Mouse (Mus musculus): ENCODE measurements around the gene Dennd1b. TPM values are rescaled to one million over a fixed set of nuclear protein-coding genes. Genes with fewer than 3 reads are reported as not detected.

The Dennd1b gene
- polyA plus RNA-seq, 1 experiment from 2014 or later: 3.5 TPM

DNA sequence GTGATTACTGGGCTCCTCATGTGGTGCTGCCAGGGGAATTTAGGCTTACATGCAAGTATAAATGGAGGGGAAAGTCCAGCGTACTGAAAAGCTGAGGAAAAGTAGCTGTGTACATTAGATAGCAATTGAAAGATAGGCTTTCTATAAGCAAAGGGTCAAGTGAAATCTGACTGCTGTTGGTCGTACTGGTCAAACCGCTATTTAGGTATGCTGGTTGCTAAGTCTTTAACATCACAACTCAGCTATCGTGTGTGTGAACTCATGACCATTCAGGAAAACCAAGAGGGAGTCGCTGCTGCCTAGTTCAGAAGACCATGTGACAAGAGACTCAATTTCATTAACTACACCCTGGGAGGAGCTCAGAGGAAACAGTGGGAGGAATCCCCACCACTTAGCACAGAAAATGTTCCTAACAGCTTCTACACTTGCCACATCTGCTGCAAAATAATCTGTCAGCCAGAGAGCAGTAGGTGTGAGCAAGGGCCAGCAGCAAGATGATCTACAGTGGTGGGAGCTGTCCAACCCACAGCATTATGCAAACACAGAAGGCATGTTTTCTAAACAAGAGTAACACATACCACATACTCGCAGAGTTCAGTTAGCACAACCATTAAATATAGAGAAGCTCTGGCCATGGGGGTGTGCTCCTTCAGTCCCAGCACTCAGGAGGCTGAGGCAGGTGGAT lies 25.4 kb upstream of the Dennd1b start:
- H3K4me2 ChIP-seq: no peak overlapping the region

DNA sequence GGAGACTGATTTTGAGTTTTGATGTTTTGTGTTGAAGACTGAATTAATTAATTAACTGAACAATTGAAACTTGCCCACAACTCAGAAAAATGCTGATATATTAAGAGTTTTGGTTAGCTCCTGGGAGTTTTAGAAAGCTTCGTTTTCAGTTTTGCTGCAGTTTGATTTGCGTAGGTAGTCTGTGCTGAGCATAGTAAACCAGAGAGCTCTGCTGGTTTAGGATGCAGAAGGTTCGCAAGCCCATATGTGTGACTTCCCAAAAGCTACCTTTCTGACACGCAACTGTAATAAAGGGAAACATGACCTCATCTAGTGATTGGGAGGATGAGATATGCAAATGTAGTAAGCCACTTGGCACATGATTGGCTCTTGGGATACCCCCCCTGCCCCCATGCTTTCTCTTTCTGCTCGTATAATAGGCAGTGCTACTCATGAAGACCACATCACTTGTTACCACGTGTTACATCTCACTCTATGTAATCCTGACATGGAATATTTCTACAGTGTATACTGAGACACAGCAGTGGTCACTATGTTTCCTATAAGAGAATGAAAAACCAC lies 23.6 kb upstream of the Dennd1b start:
- WGBS (ENCODE audit: insufficient replicate concordance): 52% methylated on average over 6 of the region's 6 CpGs
- ATAC-seq (ENCODE audit: low read depth): no peak; the same call in 1 of the 2 replicates
- no peaks in the 10 kb centered on the region for H3K9me3 ChIP-seq (replicated peaks)
- H3K27me3 ChIP-seq: no peaks in the 10 kb centered on the region
- H3K4me1 ChIP-seq (replicated peaks): no peaks in the 10 kb centered on the region
- H3K9ac ChIP-seq: no peak overlapping the region
- no peak overlapping the region for H3K4me3 ChIP-seq (replicated peaks)
- H3K27ac ChIP-seq: no peak overlapping the region
- DNase-seq: no peak
- H3K4me2 ChIP-seq: no peak overlapping the region
- no peaks in the 10 kb centered on the region for H3K36me3 ChIP-seq

More for the DNA sequence above, 25.4 kb upstream of the Dennd1b start:
- H3K4me1 ChIP-seq (replicated peaks): no peaks in the 10 kb centered on the region
- H3K9ac ChIP-seq: no peak overlapping the region
- ATAC-seq (ENCODE audit: low read depth) (no peak), DNase-seq (no peak)
- H3K27ac ChIP-seq: no peak overlapping the region
- H3K4me3 ChIP-seq (replicated peaks): no peak overlapping the region
- H3K36me3 ChIP-seq: no peaks in the 10 kb centered on the region
- no peaks in the 10 kb centered on the region for H3K9me3 ChIP-seq (replicated peaks)
- 60% methylated on average over 6 of the region's 6 CpGs for WGBS (ENCODE audit: insufficient replicate concordance)
- no peaks in the 10 kb centered on the region for H3K27me3 ChIP-seq

DNA sequence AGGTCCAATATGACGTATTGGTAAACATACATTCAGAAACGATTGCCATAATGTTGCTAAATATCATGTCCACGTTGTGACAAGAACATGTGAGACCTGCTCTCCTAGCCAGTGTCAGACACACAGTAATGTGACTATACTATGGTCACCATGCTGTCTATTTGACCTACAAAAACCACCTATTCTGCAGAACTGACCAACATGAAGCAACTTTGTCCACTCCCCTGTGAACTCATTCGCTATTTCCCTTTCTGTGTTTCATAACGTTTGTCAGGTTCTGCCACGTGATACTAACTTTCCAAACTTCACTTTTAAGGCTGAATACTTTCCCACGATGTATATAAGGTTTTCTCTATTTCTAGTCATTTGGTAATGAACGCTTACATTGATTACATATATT lies 22.8 kb upstream of the Dennd1b start:
- Histone ChIP-seq H3K4me2 (no peak overlapping the region), H3K4me1 (replicated peaks) (no peaks in the 10 kb centered on the region), H3K4me3 (replicated peaks) (no peak overlapping the region), H3K36me3 (no peaks in the 10 kb centered on the region), H3K27ac (no peak overlapping the region), H3K27me3 (no peaks in the 10 kb centered on the region), H3K9me3 (replicated peaks) (no peaks in the 10 kb centered on the region), H3K9ac (no peak overlapping the region)
- DNase-seq: no peak
- 64% methylated on average over 8 of the region's 8 CpGs for WGBS (ENCODE audit: insufficient replicate concordance)
- no peak for ATAC-seq (ENCODE audit: low read depth)

DNA sequence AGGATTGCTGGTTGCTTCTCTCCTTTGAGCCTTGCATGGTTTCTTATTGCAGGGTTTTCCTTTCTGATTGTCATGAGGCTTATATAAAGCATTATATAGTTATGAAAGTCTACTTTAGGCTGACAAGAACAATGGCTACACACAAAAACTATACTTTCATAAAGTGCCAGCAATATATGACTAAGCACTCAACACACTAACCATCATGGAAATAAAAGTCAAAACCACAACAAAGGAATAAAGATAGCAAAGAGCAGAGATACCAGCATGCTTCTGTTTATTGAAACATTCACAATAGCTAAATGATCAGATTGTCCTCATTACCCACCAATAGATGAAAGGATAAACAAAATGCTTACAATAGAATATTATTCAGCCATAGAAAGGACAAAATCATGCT lies 11.1 kb upstream of the Dennd1b start:
- H3K36me3 ChIP-seq: no peaks in the 10 kb centered on the region
- DNase-seq: no peak
- no peak overlapping the region for H3K27ac ChIP-seq
- no peak overlapping the region for H3K9ac ChIP-seq
- no peaks in the 10 kb centered on the region for H3K27me3 ChIP-seq
- H3K4me1 ChIP-seq (replicated peaks): no peaks in the 10 kb centered on the region
- H3K4me3 ChIP-seq (replicated peaks): no peak overlapping the region
- H3K4me2 ChIP-seq: no peak overlapping the region
- no peak for ATAC-seq (ENCODE audit: low read depth)
- no peaks in the 10 kb centered on the region for H3K9me3 ChIP-seq (replicated peaks)

DNA sequence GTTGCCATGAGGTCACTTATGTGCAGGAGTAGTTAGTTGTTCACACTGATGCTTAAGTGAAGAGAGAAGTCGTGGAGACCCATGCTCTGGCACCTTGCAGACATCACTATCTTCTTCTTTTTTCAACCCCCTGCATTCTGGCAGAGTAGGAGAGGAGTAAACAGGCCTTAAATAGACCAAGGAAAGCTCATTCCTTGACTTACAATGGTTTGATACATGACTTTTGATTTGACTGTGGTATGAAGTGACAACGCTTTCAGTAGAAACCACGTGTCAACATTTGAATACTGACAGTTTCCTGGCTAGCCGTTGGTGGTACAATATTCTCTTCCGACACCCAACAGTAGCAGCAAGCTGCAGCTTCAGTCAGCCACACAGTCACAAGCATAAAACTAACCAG lies 8.3 kb upstream of the Dennd1b start:
- H3K27me3 ChIP-seq: no peaks in the 10 kb centered on the region
- DNase-seq (no peak), ATAC-seq (ENCODE audit: low read depth) (no peak)
- no peak overlapping the region for H3K4me3 ChIP-seq (replicated peaks)
- no peaks in the 10 kb centered on the region for H3K9me3 ChIP-seq (replicated peaks)
- WGBS (ENCODE audit: insufficient replicate concordance): 47% methylated on average over 5 of the region's 5 CpGs
- H3K4me1 ChIP-seq (replicated peaks): peaks cover 3% of the 10 kb centered on the region; the same call in 1 of the 2 replicates
- no peaks in the 10 kb centered on the region for H3K36me3 ChIP-seq
- H3K4me2 ChIP-seq: no peak overlapping the region
- H3K9ac ChIP-seq: no peak overlapping the region
- no peak overlapping the region for H3K27ac ChIP-seq

DNA sequence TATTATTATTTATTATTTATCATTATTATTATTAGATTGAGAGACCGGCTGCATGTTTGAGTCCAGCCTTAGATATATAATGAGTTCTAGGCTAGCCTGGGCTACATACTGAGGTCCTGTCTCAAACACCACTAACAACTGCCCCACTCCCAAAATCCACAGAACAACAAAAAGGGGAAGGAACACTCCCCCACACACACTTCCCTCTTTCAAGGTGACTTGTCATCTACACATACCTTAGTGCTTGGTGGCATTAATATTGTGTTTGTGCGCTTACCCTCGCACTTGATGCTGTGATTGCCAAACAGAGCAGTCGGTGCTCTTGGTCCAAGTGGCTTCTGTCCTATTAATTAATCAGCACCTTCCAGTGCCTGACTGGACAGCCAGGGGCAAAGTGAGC lies 7.8 kb upstream of the Dennd1b start:
- H3K4me2 ChIP-seq: no peak overlapping the region
- H3K27me3 ChIP-seq: no peaks in the 10 kb centered on the region
- DNase-seq (no peak), ATAC-seq (ENCODE audit: low read depth) (no peak)
- H3K9ac ChIP-seq: no peak overlapping the region
- H3K4me3 ChIP-seq (replicated peaks): no peak overlapping the region
- H3K9me3 ChIP-seq (replicated peaks): no peaks in the 10 kb centered on the region
- 72% methylated on average over 4 of the region's 4 CpGs for WGBS (ENCODE audit: insufficient replicate concordance)
- H3K27ac ChIP-seq: no peak overlapping the region
- H3K36me3 ChIP-seq: no peaks in the 10 kb centered on the region
- peaks cover 4% of the 10 kb centered on the region; the same call in 1 of the 2 replicates for H3K4me1 ChIP-seq (replicated peaks)

DNA sequence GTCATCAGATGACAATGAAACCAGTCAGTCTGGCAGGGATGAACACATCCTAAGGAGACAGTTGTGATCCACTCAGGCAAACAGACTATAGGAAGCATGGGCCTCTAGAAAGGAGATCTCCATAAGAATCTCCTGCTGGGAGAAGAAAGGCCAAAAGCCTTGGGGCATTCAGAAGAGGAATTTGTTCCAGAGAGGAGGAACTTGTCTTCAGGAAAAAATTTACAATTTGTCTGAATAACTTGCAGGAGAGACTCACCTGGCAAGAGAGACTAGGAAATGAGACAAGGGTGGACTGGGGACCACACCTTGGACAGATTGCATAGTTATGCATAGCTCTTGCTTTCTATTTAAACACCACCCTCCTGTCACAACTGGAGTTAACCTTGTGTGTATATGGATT lies 6.7 kb upstream of the Dennd1b start:
- Histone ChIP-seq H3K36me3 (no peaks in the 10 kb centered on the region), H3K27ac (no peak overlapping the region), H3K27me3 (no peaks in the 10 kb centered on the region), H3K9ac (no peak overlapping the region), H3K9me3 (replicated peaks) (no peaks in the 10 kb centered on the region), H3K4me2 (no peak overlapping the region), H3K4me3 (replicated peaks) (no peak overlapping the region), H3K4me1 (replicated peaks) (peaks cover 4% of the 10 kb centered on the region; the same call in 1 of the 2 replicates)
- DNase-seq (no peak), ATAC-seq (ENCODE audit: low read depth) (no peak)

DNA sequence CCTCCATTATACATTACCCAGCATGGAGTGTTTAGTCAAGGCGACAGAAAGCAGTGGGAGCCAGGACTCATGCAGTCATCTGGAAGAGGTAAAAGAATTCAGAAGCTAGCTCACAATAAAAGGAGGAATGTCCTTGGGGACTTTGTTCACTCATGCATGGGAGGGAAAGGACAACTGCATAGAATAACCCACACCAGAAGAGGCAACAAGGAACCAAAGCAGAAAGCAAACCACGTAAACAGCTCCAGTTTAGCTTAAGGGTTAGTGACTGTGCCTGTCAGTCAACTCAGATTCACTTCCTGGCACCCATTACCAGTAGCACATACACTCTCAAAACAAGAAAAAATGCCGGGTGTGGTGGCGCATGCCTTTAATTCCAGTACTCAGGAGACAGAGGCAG lies 6.1 kb upstream of the Dennd1b start:
- WGBS (ENCODE audit: insufficient replicate concordance): 65% methylated on average over 4 of the region's 4 CpGs
- peaks cover 4% of the 10 kb centered on the region; the same call in 1 of the 2 replicates for H3K4me1 ChIP-seq (replicated peaks)
- no peak overlapping the region for H3K4me2 ChIP-seq
- DNase-seq (no peak), ATAC-seq (ENCODE audit: low read depth) (no peak)
- no peaks in the 10 kb centered on the region for H3K9me3 ChIP-seq (replicated peaks)
- no peaks in the 10 kb centered on the region for H3K36me3 ChIP-seq
- no peaks in the 10 kb centered on the region for H3K27me3 ChIP-seq
- no peak overlapping the region for H3K27ac ChIP-seq
- H3K4me3 ChIP-seq (replicated peaks): no peak overlapping the region
- H3K9ac ChIP-seq: no peak overlapping the region

DNA sequence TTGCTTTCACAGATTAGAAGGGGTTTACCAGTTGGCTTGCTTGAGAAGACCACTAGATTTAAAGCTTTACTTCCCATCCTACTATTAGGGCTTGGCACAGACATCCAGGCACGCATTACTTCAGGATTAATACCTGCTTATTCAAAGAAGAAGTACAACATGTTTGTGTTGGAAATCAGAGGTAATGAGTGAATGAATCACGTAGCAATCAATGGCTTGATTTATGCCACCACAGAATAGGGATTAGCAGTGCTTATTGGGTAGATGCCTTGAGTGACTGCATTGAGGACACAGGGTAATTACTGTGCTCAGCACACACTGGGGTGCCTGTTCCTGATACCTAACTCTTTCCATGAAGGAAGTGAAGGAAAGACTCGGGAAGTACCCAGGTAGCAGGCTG lies 4.4 kb upstream of the Dennd1b start:
- H3K9me3 ChIP-seq (replicated peaks): no peaks in the 10 kb centered on the region
- no peak overlapping the region for H3K4me3 ChIP-seq (replicated peaks)
- no peak overlapping the region for H3K4me2 ChIP-seq
- peaks cover 11% of the 10 kb centered on the region for H3K4me1 ChIP-seq (replicated peaks)
- ATAC-seq (ENCODE audit: low read depth): no peak
- H3K27ac ChIP-seq: no peak overlapping the region
- no peaks in the 10 kb centered on the region for H3K36me3 ChIP-seq
- H3K9ac ChIP-seq: no peak overlapping the region
- 55% methylated on average over 3 of the region's 3 CpGs for WGBS (ENCODE audit: insufficient replicate concordance)
- H3K27me3 ChIP-seq: no peaks in the 10 kb centered on the region
- no peak for DNase-seq

DNA sequence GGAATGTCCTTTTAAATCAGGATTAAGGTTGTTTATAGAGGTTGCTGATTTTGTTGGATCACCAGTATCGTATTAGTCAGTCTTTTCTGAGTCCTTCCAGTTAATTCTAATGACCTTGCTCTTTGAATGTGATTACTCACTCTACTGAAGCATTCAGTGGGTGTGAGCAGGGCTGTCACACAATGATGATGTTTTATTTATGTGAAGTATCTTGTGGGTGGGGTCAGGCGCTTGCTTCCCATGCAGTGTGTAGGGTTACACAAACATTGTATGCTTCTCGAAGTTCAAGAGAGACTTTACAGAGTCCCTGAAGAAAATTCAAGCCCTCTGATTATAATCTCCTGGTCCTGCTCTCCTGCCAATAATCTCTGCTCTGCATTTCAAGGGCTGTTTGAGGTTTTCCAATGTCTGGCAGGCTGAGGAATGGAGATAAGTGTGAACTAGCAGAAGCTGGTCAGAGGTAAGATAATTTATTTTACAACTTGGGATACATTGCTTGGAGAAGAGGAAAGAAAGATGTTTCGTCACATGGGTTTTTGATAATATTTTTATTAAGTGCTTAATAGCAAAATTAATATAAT lies 3.2 kb upstream of the Dennd1b start:
- no peak overlapping the region for H3K4me3 ChIP-seq (replicated peaks)
- H3K4me1 ChIP-seq (replicated peaks): peaks cover 14% of the 10 kb centered on the region
- ATAC-seq (ENCODE audit: low read depth): no peak
- no peak overlapping the region for H3K27ac ChIP-seq
- H3K9ac ChIP-seq: no peak overlapping the region
- DNase-seq: no peak
- no peaks in the 10 kb centered on the region for H3K27me3 ChIP-seq
- no peaks in the 10 kb centered on the region for H3K9me3 ChIP-seq (replicated peaks)
- no peak overlapping the region for H3K4me2 ChIP-seq
- 47% methylated on average over 4 of the region's 4 CpGs for WGBS (ENCODE audit: insufficient replicate concordance)
- H3K36me3 ChIP-seq: no peaks in the 10 kb centered on the region

DNA sequence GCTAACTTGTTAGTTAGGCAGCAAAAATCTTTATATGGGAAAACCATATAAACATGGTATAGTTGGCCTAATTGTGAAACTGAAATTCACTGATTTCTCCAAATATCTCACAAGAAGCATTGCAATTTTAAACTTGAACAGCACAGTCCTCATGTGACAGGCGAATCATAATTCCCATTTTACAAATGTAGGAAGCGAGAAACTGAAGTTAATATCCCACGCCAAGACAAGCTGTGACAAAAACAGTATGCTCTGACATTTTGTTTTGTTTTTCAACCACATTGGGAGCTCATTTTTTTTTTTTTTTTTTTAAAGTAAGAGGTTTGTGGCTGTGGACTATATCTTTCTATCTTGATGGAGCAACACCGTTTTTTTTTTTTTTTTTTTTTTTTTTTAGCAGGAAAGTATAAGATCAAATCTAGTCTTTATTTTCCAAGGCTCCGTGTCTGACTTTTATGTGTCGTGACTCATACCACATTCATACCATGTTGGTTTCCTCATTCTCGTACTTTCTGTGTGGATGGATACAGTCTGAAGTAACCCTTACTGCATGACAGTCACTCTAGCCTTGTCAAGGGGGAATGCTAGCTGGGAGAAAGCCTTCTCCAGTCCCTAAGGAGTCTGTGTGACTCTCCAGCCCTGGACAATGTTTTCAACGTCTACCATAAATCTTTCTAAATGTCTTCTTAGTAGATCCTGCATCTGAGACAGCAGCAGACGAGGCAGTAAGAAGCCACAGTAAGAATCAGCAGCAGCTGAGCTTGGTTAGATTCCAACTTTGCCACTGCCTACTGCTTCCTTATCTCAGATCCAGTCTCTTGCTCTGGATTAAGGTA lies 751 bp upstream of the Dennd1b start:
- Histone ChIP-seq H3K9me3 (replicated peaks) (no peaks in the 10 kb centered on the region), H3K4me2 (peak overlapping the region; percentile 81), H3K4me3 (replicated peaks) (peak overlapping the region; percentile 81), H3K27me3 (no peaks in the 10 kb centered on the region), H3K36me3 (no peaks in the 10 kb centered on the region), H3K4me1 (replicated peaks) (peaks cover 30% of the 10 kb centered on the region), H3K9ac (peak overlapping the region; percentile 90; the same call in 1 of the 2 replicates), H3K27ac (peak overlapping the region; percentile 80; the same call in 1 of the 2 replicates)
- no peak for DNase-seq
- no peak for ATAC-seq (ENCODE audit: low read depth)
- 38% methylated on average over 9 of the region's 9 CpGs for WGBS (ENCODE audit: insufficient replicate concordance)

Data from liver, embryonic 13.5 days (tissue).